Mouse (Mus musculus): ENCODE measurements at regions not wholly inside any gene's neighbourhood (a gene's known extent, or its start where the extent isn't known, plus 50 kb on each side); places are given as distances from the start of the nearest gene placed in this dataset.

GRCm38 (mm10) chr10:118588198-118588597 lies 147.4 kb downstream of the Ifng start:
- H3K36me3 ChIP-seq (ENCODE audit: control insufficient read depth, insufficient read depth, low read length) = no peaks in the 10 kb centered on the region
- H3K4me3 ChIP-seq (ENCODE audit: low read depth, low read length) = no peak overlapping the region
- no peaks in the 10 kb centered on the region for H3K4me1 ChIP-seq (ENCODE audit: control insufficient read depth, insufficient read depth, low read length)
- no peak for ATAC-seq (replicated peaks; ENCODE audit: insufficient number of reproducible peaks, low FRiP score, low TSS enrichment)
- 0 out of 2 replicates have a peak overlapping the region, but pooled peaks have one; percentile 16 for H3K9ac ChIP-seq (ENCODE audit: low read depth, low read length)
- no peak overlapping the region for H3K27ac ChIP-seq (ENCODE audit: low read depth, low read length)
- no peaks in the 10 kb centered on the region for H3K27me3 ChIP-seq (ENCODE audit: control insufficient read depth, insufficient read depth, low read length)
- no peak overlapping the region for H3K4me2 ChIP-seq
- WGBS (ENCODE audit: insufficient replicate concordance) = 42% methylated on average over 8 of the region's 8 CpGs
- H3K9me3 ChIP-seq (replicated peaks; ENCODE audit: control insufficient read depth, low read length) = no peaks in the 10 kb centered on the region

GRCm38 (mm10) chr10:118592648-118593368 lies 152.0 kb downstream of the Ifng start:
- no peak for ATAC-seq (replicated peaks; ENCODE audit: insufficient number of reproducible peaks, low FRiP score, low TSS enrichment)
- H3K4me1 ChIP-seq (ENCODE audit: control insufficient read depth, insufficient read depth, low read length) = peaks cover 6% of the 10 kb centered on the region; the same call in 1 of the 2 replicates
- H3K9me3 ChIP-seq (replicated peaks; ENCODE audit: control insufficient read depth, low read length) = no peaks in the 10 kb centered on the region
- H3K4me2 ChIP-seq = no peak overlapping the region
- 41% methylated on average over 16 of the region's 16 CpGs for WGBS (ENCODE audit: insufficient replicate concordance)
- no peaks in the 10 kb centered on the region for H3K36me3 ChIP-seq (ENCODE audit: control insufficient read depth, insufficient read depth, low read length)
- no peak overlapping the region for H3K4me3 ChIP-seq (ENCODE audit: low read depth, low read length)
- H3K27ac ChIP-seq (ENCODE audit: low read depth, low read length) = no peak overlapping the region
- H3K27me3 ChIP-seq (ENCODE audit: control insufficient read depth, insufficient read depth, low read length) = no peaks in the 10 kb centered on the region
- no peak overlapping the region for H3K9ac ChIP-seq (ENCODE audit: low read depth, low read length)

- Histone ChIP-seq H3K27me3 (ENCODE audit: control insufficient read depth, insufficient read depth, low read length) (no peaks in the 10 kb centered on the region), H3K4me1 (ENCODE audit: control insufficient read depth, insufficient read depth, low read length) (peaks cover 6% of the 10 kb centered on the region; the same call in 1 of the 2 replicates), H3K9ac (ENCODE audit: low read depth, low read length) (no peak overlapping the region; the same call in 1 of the 2 replicates), H3K36me3 (ENCODE audit: control insufficient read depth, insufficient read depth, low read length) (no peaks in the 10 kb centered on the region), H3K4me3 (ENCODE audit: low read depth, low read length) (no peak overlapping the region), H3K27ac (ENCODE audit: low read depth, low read length) (no peak overlapping the region), H3K9me3 (replicated peaks; ENCODE audit: control insufficient read depth, low read length) (no peaks in the 10 kb centered on the region), H3K4me2 (peak overlapping the region; percentile 24)
- ATAC-seq (replicated peaks; ENCODE audit: insufficient number of reproducible peaks, low FRiP score, low TSS enrichment) = no peak
- WGBS (ENCODE audit: insufficient replicate concordance) = 18% methylated on average over 8 of the region's 8 CpGs
Observed at GRCm38 (mm10) chr10:118596206-118596605, 155.4 kb downstream of the Ifng start.

GRCm38 (mm10) chr10:118598497-118598896 lies 157.7 kb downstream of the Ifng start:
- 76% methylated on average over 4 of the region's 4 CpGs for WGBS (ENCODE audit: insufficient replicate concordance)

GRCm38 (mm10) chr10:118599197-118599596 lies 158.4 kb downstream of the Ifng start:
- ATAC-seq (replicated peaks; ENCODE audit: insufficient number of reproducible peaks, low FRiP score, low TSS enrichment) = no peak
- peaks cover 6% of the 10 kb centered on the region; the same call in 1 of the 2 replicates for H3K4me1 ChIP-seq (ENCODE audit: control insufficient read depth, insufficient read depth, low read length)
- H3K36me3 ChIP-seq (ENCODE audit: control insufficient read depth, insufficient read depth, low read length) = no peaks in the 10 kb centered on the region
- no peak overlapping the region for H3K9ac ChIP-seq (ENCODE audit: low read depth, low read length)
- no peak overlapping the region for H3K27ac ChIP-seq (ENCODE audit: low read depth, low read length)
- no peaks in the 10 kb centered on the region for H3K9me3 ChIP-seq (replicated peaks; ENCODE audit: control insufficient read depth, low read length)
- no peak overlapping the region for H3K4me3 ChIP-seq (ENCODE audit: low read depth, low read length)
- no peaks in the 10 kb centered on the region for H3K27me3 ChIP-seq (ENCODE audit: control insufficient read depth, insufficient read depth, low read length)
- WGBS (ENCODE audit: insufficient replicate concordance) = 75% methylated on average over 5 of the region's 5 CpGs
- H3K4me2 ChIP-seq = no peak overlapping the region

More at GRCm38 (mm10) chr10:118598497-118598896, 157.7 kb downstream of the Ifng start:
- Histone ChIP-seq H3K4me1 (ENCODE audit: control insufficient read depth, insufficient read depth, low read length) (peaks cover 6% of the 10 kb centered on the region; the same call in 1 of the 2 replicates), H3K9ac (ENCODE audit: low read depth, low read length) (no peak overlapping the region), H3K36me3 (ENCODE audit: control insufficient read depth, insufficient read depth, low read length) (no peaks in the 10 kb centered on the region), H3K27me3 (ENCODE audit: control insufficient read depth, insufficient read depth, low read length) (no peaks in the 10 kb centered on the region), H3K4me2 (no peak overlapping the region), H3K4me3 (ENCODE audit: low read depth, low read length) (no peak overlapping the region), H3K27ac (ENCODE audit: low read depth, low read length) (no peak overlapping the region), H3K9me3 (replicated peaks; ENCODE audit: control insufficient read depth, low read length) (no peaks in the 10 kb centered on the region)
- ATAC-seq (replicated peaks; ENCODE audit: insufficient number of reproducible peaks, low FRiP score, low TSS enrichment) = no peak

GRCm38 (mm10) chr10:118599610-118600009 lies 158.8 kb downstream of the Ifng start:
- Histone ChIP-seq H3K27me3 (ENCODE audit: control insufficient read depth, insufficient read depth, low read length) (no peaks in the 10 kb centered on the region), H3K36me3 (ENCODE audit: control insufficient read depth, insufficient read depth, low read length) (no peaks in the 10 kb centered on the region), H3K9ac (ENCODE audit: low read depth, low read length) (no peak overlapping the region), H3K4me1 (ENCODE audit: control insufficient read depth, insufficient read depth, low read length) (peaks cover 6% of the 10 kb centered on the region; the same call in 1 of the 2 replicates), H3K27ac (ENCODE audit: low read depth, low read length) (no peak overlapping the region), H3K4me3 (ENCODE audit: low read depth, low read length) (no peak overlapping the region), H3K9me3 (replicated peaks; ENCODE audit: control insufficient read depth, low read length) (no peaks in the 10 kb centered on the region), H3K4me2 (no peak overlapping the region)
- 87% methylated on average over 4 of the region's 4 CpGs for WGBS (ENCODE audit: insufficient replicate concordance)
- ATAC-seq (replicated peaks; ENCODE audit: insufficient number of reproducible peaks, low FRiP score, low TSS enrichment) = no peak

- Histone ChIP-seq H3K9ac (ENCODE audit: low read depth, low read length) (no peak overlapping the region), H3K4me3 (ENCODE audit: low read depth, low read length) (no peak overlapping the region), H3K9me3 (replicated peaks; ENCODE audit: control insufficient read depth, low read length) (no peaks in the 10 kb centered on the region), H3K27me3 (ENCODE audit: control insufficient read depth, insufficient read depth, low read length) (no peaks in the 10 kb centered on the region), H3K36me3 (ENCODE audit: control insufficient read depth, insufficient read depth, low read length) (no peaks in the 10 kb centered on the region), H3K4me2 (no peak overlapping the region), H3K27ac (ENCODE audit: low read depth, low read length) (no peak overlapping the region), H3K4me1 (ENCODE audit: control insufficient read depth, insufficient read depth, low read length) (no peaks in the 10 kb centered on the region)
- WGBS (ENCODE audit: insufficient replicate concordance) = 16% methylated on average over 4 of the region's 4 CpGs
- ATAC-seq (replicated peaks; ENCODE audit: insufficient number of reproducible peaks, low FRiP score, low TSS enrichment) = no peak
Observed at GRCm38 (mm10) chr10:118602922-118603321, 162.1 kb downstream of the Ifng start.

- Histone ChIP-seq H3K9me3 (replicated peaks; ENCODE audit: control insufficient read depth, low read length) (no peaks in the 10 kb centered on the region), H3K4me3 (ENCODE audit: low read depth, low read length) (no peak overlapping the region), H3K36me3 (ENCODE audit: control insufficient read depth, insufficient read depth, low read length) (no peaks in the 10 kb centered on the region), H3K4me1 (ENCODE audit: control insufficient read depth, insufficient read depth, low read length) (no peaks in the 10 kb centered on the region), H3K9ac (ENCODE audit: low read depth, low read length) (no peak overlapping the region), H3K27me3 (ENCODE audit: control insufficient read depth, insufficient read depth, low read length) (no peaks in the 10 kb centered on the region), H3K27ac (ENCODE audit: low read depth, low read length) (no peak overlapping the region), H3K4me2 (no peak overlapping the region)
- ATAC-seq (replicated peaks; ENCODE audit: insufficient number of reproducible peaks, low FRiP score, low TSS enrichment) = no peak
- 84% methylated on average over 13 of the region's 13 CpGs for WGBS (ENCODE audit: insufficient replicate concordance)
Observed at GRCm38 (mm10) chr10:118603857-118604414, 163.1 kb downstream of the Ifng start.
